Mouse (Mus musculus) gastrocnemius, adult 2 months (tissue): ENCODE data around the gene Armh4. TPM values are rescaled to one million over a fixed set of nuclear protein-coding genes. Genes with fewer than 3 reads are reported as not detected.

Experiments used
- DNase-seq: peaks from one replicate; pipeline ENCODE4 v3.0.0; 2022
- H3K27ac ChIP-seq: fragments of 200-600 bp; 2 replicates; pipeline ENCODE4 v1.8.1; 2022; ENCODE audit warnings: mild to moderate bottlenecking
- H3K4me3 ChIP-seq: fragments of 200-600 bp; 2 replicates; pipeline ENCODE4 v1.8.1; 2022; ENCODE audit warnings: mild to moderate bottlenecking, moderate library complexity
- CTCF ChIP-seq: fragments of 200-600 bp; IDR thresholded peaks from 2 replicates; pipeline ENCODE4 v1.8.1; 2022; ENCODE audit warnings: antibody characterized with exemption, mild to moderate bottlenecking, moderate library complexity
- intact Hi-C: fragments of 180-260 bp; cut with DNase I; formaldehyde crosslinking; loops from one replicate; pipeline ENCODE4 v1.15.1; 2025
- total RNA-seq, 2 experiments: library from RNA; stranded (reverse); gene quantifications; 2 replicates each; pipeline ENCODE4 v1.2.3; 2021

The Armh4 gene
- total RNA-seq, 2 experiments from 2014 or later, result 0.54 to 1.1 TPM

- DNase-seq, result peak; percentile 19
- TF ChIP-seq CTCF, result no peak
- Histone ChIP-seq H3K27ac (no peak overlapping the region), H3K4me3 (no peak overlapping the region)
- intact Hi-C loops, result no loop called here
Observed at GRCm38 (mm10) chr14:49771746-49772145, 11.4 kb downstream of the Armh4 start.

GRCm38 (mm10) chr14:49766601-49767000 lies 16.6 kb downstream of the Armh4 start:
- no peak for DNase-seq
- Histone ChIP-seq H3K27ac (no peak overlapping the region), H3K4me3 (no peak overlapping the region)
- TF ChIP-seq CTCF, result no peak
- intact Hi-C loops, result no loop called here

GRCm38 (mm10) chr14:49755845-49756244 lies 27.3 kb downstream of the Armh4 start:
- intact Hi-C loops, result no loop called here
- peak; percentile 2; the same call in 1 of the 2 replicates for TF ChIP-seq CTCF
- no peak for DNase-seq
- Histone ChIP-seq H3K27ac (no peak overlapping the region), H3K4me3 (no peak overlapping the region)

- TF ChIP-seq CTCF, result no peak
- no peak for DNase-seq
- Histone ChIP-seq H3K27ac (no peak overlapping the region), H3K4me3 (no peak overlapping the region)
- intact Hi-C loops, result no loop called here
Observed at GRCm38 (mm10) chr14:49752614-49753013, 30.6 kb downstream of the Armh4 start.

GRCm38 (mm10) chr14:49745874-49746273 lies 37.3 kb downstream of the Armh4 start:
- Histone ChIP-seq H3K4me3 (no peak overlapping the region), H3K27ac (no peak overlapping the region)
- intact Hi-C loops, result no loop called here
- no peak for DNase-seq
- TF ChIP-seq CTCF, result no peak

GRCm38 (mm10) chr14:49743946-49744526 lies 39.1 kb downstream of the Armh4 start:
- TF ChIP-seq CTCF, result no peak
- Histone ChIP-seq H3K27ac (no peak overlapping the region), H3K4me3 (no peak overlapping the region)
- no peak for DNase-seq
- intact Hi-C loops, result no loop called here

GRCm38 (mm10) chr14:49739328-49739727 lies 43.9 kb downstream of the Armh4 start:
- Histone ChIP-seq H3K4me3 (no peak overlapping the region), H3K27ac (no peak overlapping the region)
- DNase-seq, result no peak
- intact Hi-C loops, result no loop called here
- no peak for TF ChIP-seq CTCF

GRCm38 (mm10) chr14:49738441-49739088 lies 44.6 kb downstream of the Armh4 start:
- Histone ChIP-seq H3K4me3 (no peak overlapping the region), H3K27ac (no peak overlapping the region)
- no peak for TF ChIP-seq CTCF
- DNase-seq, result no peak
- intact Hi-C loops, result no loop called here

GRCm38 (mm10) chr14:49733950-49734349 lies 49.2 kb downstream of the Armh4 start:
- Histone ChIP-seq H3K27ac (no peak overlapping the region), H3K4me3 (no peak overlapping the region)
- no peak for DNase-seq
- peak; percentile 51 for TF ChIP-seq CTCF
- intact Hi-C loops, result loop anchor here (5.0 kb wide), 1 partner anchor 497 kb away; no protein-coding TSS in a partner anchor

GRCm38 (mm10) chr14:49723361-49724054 lies 59.7 kb downstream of the Armh4 start:
- H3K4me3 ChIP-seq, result no peak overlapping the region
- intact Hi-C loops, result no loop called here
- no peak for DNase-seq
- no peak overlapping the region for H3K27ac ChIP-seq
- TF ChIP-seq CTCF, result peak; percentile 30; the same call in 1 of the 2 replicates

GRCm38 (mm10) chr14:49722782-49723181 lies 60.4 kb downstream of the Armh4 start:
- Histone ChIP-seq H3K4me3 (no peak overlapping the region), H3K27ac (no peak overlapping the region)
- DNase-seq, result no peak
- intact Hi-C loops, result no loop called here
- TF ChIP-seq CTCF, result no peak

- intact Hi-C loops, result no loop called here
- TF ChIP-seq CTCF, result no peak
- DNase-seq, result no peak
- H3K4me3 ChIP-seq, result no peak overlapping the region
- H3K27ac ChIP-seq, result no peak overlapping the region
Observed at GRCm38 (mm10) chr14:49721281-49721680, 61.9 kb downstream of the Armh4 start.

- intact Hi-C loops, result no loop called here
- no peak for TF ChIP-seq CTCF
- no peak overlapping the region for H3K4me3 ChIP-seq
- no peak for DNase-seq
- no peak overlapping the region for H3K27ac ChIP-seq
Observed at GRCm38 (mm10) chr14:49719678-49720077, 63.5 kb downstream of the Armh4 start.
